Mouse (Mus musculus): ENCODE measurements at regions not wholly inside any gene's neighbourhood (a gene's known extent, or its start where the extent isn't known, plus 50 kb on each side); places are given as distances from the start of the nearest gene placed in this dataset.
"Not testable (repeated sequence)": the region's sequence is repeated elsewhere in the genome, so short reads cannot be mapped to it uniquely, and the experiment has no call there.

DNA sequence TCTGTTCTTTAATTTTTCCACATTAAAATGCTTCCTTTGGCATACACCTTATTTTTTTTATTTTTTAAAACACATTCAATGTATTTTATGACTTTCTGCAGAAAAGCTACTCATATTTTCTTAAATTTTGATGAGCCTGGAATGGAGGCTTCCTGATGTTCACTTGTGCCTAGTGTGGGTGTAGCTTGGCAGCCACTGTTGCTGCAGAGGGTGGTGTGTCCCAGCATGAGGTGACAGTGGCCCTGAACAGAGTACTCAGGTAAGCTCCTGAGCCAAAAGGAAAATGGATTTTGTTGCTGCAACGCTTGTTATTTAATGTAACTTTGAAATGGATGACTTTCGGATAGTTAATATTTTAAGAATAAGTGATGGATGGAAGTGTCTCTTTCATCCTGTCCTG lies 170.6 kb downstream of the Eipr1 start:
- no peak for DNase-seq (ENCODE audit: low spot score)

- no peak for DNase-seq (ENCODE audit: low spot score)
Observed at GRCm38 (mm10) chr12:28925206-28925605, 173.6 kb downstream of the Eipr1 start.

- no peak for DNase-seq (ENCODE audit: low spot score)
Observed at GRCm38 (mm10) chr12:28939936-28940335, 188.3 kb downstream of the Eipr1 start.

- DNase-seq (ENCODE audit: low spot score): peak; percentile 27
Observed at GRCm38 (mm10) chr12:28948889-28949288, 197.3 kb downstream of the Eipr1 start.

- no peak for DNase-seq (ENCODE audit: low spot score)
Observed at GRCm38 (mm10) chr12:28949307-28949706, 197.7 kb downstream of the Eipr1 start.

- no peak for DNase-seq (ENCODE audit: low spot score)
Observed at GRCm38 (mm10) chr12:28957155-28957554, 205.6 kb downstream of the Eipr1 start.

DNA sequence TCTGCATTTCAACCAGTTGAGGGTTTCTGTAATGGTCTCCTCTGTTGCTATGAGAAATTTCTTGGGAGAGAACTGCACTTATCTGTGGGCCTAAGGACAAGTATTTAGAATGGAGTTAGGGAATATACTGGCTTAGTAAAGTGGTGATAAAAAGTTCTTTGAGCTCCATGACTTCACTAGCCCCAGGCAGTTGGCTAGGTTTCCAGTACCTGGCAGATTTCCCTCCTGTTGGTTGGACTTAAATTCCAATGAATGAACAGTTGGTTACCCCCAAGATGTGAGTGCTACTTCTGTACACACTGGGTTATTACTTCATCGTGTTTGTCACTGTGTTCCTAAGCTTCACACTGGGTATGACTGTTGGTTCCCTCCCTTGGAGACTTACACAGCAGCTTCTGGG lies 207.1 kb downstream of the Eipr1 start:
- DNase-seq (ENCODE audit: low spot score): no peak

DNA sequence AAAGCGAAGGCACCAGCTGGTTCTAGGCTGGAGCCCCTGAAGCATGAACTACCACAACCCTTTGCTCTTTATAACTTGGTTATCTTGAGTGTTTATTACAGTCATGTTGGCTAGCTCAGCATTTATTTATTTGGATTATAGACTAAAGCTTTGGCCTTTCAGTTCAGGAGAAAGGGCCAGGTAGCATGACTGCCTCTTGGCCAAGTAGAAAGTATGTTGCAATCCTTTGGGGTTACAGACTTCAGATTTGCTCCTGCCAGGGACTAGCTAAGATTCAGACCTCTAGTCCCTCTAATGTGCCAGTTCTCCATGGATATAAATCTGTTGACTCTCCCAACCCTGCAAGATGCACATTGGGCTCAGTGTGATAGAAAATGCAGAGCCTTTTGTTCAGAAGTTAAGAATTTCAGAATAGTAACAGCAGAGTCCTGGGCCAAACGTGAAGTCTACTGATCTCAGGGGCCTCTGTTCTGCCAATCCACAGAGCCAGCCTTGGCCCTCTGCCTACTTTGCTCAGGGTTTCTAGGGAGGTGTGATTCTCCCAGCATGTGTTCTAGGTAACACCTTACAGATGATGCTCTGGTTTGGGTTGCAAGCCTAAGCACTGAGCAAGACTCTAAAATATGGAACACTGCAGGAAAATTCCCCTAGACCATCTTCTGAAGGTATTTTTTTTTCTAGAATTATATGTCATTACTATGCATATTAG lies 218.2 kb downstream of the Eipr1 start:
- DNase-seq (ENCODE audit: low spot score): no peak

GRCm38 (mm10) chr12:28974571-28975041 lies 223.0 kb downstream of the Eipr1 start:
- no peak for DNase-seq (ENCODE audit: low spot score)

- DNase-seq (ENCODE audit: low spot score): no peak
Observed at GRCm38 (mm10) chr12:28975249-28975648, 223.6 kb downstream of the Eipr1 start.

DNA sequence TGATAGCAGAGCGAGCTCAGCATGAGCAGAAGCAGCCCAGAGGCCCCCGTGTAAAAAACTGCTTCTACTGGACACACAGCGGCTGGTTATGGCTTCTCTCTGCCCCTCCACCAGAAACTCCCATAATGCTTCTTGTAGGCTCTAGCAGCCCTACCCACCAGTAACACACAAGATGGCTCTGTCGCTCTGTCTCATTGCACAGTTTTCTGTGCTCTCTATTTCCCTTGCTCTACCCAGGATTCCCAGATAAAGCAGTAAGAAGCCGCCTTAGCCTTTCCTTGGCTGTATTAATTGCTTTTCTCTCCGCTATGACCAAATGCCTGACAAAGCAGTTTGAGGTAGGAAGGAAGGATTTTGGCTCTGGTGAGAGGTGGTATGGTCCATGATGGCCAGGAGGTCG lies 228.1 kb downstream of the Eipr1 start:
- DNase-seq (ENCODE audit: low spot score): no peak

DNA sequence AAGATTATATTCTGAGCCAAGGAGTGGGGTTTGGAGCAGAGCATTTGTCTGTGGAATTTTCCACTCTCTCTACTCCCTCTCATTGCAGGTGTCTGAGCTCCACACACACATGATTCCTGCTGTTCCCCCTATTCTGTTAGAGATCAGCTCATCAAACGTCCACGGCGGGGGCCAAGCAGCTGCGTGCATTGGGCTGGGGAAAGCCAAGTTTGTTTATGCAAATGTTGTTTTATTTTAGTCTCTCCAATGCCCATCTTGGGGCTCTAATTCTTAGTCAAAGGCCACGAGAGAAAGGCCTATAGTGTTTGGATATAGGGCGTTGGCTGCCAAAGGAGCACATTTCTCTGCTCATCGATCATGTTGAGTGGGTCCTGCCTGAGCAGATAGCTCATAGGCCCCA lies 234.6 kb downstream of the Eipr1 start:
- DNase-seq (ENCODE audit: low spot score): no peak

- DNase-seq (ENCODE audit: low spot score): no peak
Observed at GRCm38 (mm10) chr12:28997474-28998192, 246.0 kb downstream of the Eipr1 start.

DNA sequence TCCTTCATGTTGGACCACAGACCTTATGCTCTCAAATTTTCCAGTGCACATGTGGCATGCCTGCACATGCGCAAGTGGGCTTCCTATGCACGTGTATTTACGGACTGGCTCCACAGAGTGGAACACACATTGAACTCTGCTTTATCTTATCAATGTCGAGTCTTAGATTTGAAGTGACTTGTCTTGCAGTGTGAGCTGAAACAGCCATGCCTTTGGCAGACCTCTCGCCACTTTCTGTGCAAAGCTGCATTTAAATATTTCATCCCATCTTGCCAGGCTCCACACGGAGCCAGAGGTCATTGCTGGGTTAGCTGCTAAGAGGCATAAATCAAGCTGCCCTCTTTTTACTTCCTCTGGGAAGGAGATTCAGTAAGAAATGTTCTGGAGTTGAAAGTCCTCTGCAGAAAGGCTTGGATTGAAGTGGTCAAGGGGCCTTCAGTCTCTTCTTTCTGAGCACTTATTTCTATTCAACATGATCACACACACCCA lies 248.4 kb downstream of the Eipr1 start:
- no peak for DNase-seq (ENCODE audit: low spot score)

DNA sequence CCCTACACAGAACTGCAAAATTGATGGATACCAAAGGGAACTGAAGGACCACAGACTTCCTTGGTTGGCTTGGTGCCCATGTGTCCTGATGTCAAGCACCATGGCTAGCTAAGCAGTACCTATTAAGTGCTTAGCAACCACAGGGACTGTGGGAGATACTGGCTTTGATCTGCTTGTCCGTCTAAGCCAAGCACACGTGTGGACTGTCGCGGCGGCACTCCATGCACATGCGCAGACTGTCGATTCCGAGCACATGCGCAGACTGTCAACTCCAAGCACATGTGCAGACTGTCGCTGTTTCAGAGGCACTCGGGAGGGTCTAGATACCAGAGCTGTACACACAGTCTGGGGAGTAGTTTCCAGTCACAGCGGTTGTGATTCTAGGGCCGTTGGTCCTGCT lies 252.9 kb downstream of the Eipr1 start:
- no peak for DNase-seq (ENCODE audit: low spot score)

DNA sequence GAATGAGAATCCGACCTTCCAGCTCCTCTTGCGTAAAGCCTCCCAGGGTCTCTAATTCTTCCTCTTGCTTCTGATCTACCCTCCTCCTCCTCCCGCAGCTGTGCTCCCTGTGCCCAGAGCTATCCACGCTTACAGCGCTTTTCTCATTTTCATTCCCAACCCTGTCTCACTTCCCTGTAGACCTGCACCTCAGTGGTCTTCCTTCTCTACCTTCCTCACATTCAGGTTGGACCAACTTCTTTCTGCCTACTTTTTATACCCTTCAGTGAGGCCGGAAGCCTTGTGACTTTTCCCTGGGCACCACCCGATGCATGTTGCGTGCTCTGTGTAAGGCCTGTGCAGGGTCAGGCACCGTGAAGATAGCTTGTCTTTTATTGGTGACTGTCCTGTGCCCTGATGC lies 263.0 kb downstream of the Eipr1 start:
- DNase-seq (ENCODE audit: low spot score): no peak

DNA sequence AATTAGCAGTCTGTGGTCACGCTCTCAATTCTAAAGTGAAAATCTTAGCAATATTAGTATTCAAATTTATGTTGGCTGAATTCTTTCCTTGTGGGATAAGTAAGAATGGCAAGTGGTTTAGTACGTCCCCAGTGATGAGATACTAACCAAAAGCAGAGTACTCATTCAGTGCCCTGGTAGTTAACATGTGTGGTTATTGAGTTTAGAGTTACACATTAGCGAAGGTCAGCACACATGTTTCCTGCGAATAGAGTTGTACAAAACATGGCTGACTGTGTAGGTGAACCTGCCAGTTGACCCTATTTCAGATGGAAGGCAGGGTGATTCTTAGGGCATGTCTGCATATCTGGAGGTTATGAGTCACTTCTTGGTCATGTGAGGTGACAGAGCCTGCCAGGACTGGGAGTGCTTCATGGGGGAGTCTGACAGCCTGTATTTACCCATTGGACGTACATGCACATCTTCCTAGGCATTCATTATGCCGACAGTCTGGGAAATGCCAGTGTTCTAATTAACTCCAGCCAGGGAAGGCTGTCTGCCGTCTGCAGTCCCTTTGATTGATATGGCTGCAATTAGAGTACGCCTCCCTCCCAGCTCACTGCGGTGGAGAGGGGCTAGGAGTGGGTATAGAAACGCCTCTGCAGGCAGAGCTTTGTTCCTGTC lies 263.7 kb downstream of the Eipr1 start:
- no peak for DNase-seq (ENCODE audit: low spot score)

DNA sequence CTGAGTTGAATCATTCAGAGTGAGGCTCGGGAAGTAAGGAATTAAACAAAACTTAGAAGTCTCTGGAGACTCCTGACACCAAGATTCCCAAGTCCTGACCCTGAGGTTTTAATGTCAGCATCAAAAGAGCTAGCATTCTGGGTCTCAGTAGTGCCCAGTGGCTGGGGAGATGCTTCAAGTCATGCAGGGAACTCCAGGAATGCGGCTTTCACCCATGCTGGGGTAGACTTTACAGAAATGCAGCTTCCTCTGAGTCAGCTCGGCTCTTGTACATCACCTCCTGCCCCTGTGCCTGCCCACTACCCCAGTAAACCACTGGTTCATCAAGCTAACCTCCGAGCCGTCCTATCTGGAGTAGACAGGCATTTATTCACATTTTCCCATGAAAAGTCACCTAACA lies 269.5 kb downstream of the Eipr1 start:
- no peak for DNase-seq (ENCODE audit: low spot score)

- no peak for DNase-seq (ENCODE audit: low spot score)
Observed at GRCm38 (mm10) chr12:29028171-29028570, 276.6 kb downstream of the Eipr1 start.

DNA sequence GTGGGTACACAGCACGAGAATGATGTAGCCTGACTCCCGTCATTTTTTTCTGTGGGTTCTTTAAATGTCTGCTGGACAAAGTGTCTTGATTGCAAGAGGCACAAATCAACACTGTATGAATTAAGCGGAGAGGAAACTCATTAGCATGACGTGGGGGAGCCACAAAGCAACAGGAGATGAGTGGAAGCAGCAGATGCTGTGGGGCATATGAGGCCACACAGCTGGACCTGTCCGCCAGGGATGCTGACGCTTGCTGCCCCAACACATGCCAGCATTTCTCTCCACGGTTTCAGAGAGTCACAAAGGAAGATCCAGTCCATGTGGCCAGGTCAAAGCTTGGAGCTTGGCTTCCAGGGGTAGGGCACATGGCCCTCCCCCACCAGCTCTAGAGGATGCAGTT lies 277.9 kb downstream of the Eipr1 start:
- no peak for DNase-seq (ENCODE audit: low spot score)

GRCm38 (mm10) chr12:29046009-29046408 lies 294.4 kb downstream of the Eipr1 start:
- DNase-seq (ENCODE audit: low spot score): no peak

DNA sequence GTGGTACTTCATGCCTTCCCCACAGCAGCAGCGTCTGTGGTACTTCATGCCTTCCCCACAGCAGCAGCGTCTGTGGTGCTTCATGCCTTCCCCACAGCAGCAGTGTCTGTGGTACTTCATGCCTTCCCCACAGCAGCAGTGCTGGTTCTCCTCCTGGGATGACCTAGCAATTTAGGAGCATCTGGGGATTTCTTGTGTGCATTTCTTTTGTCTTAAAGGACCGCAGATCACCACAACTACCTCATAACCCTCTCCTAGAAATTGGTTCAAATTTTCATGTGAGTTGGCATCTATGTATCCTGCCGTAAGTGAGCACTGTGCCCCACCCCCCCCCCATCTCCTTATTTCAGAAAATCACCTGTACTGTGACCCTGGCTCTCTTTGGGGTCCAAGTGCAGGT lies 297.0 kb downstream of the Eipr1 start:
- DNase-seq (ENCODE audit: low spot score): not testable (repeated sequence)

GRCm38 (mm10) chr12:29049105-29049511 lies 297.5 kb downstream of the Eipr1 start:
- DNase-seq (ENCODE audit: low spot score): no peak
